Mouse (Mus musculus): ENCODE results near the gene Ankdd1a. TPM values are rescaled to one million over a fixed set of nuclear protein-coding genes. Genes with fewer than 3 reads are reported as not detected.

Gene Ankdd1a
- polyA plus RNA-seq, 1 experiment from 2014 or later = 0.12 TPM

- peak; percentile 83 for ATAC-seq (ENCODE audit: insufficient read depth)
- TF ChIP-seq CTCF (IDR thresholded peaks at IDR 0.05; ENCODE audit: low read depth) = no peak
Observed at GRCm38 (mm10) chr9:65502721-65503505, 17.1 kb downstream of the Ankdd1a start.

GRCm38 (mm10) chr9:65502146-65502545 lies 17.8 kb downstream of the Ankdd1a start:
- peak; percentile 73 for ATAC-seq (ENCODE audit: insufficient read depth)
- 34% methylated on average over 8 of the region's 8 CpGs for WGBS
- H3K4me1 ChIP-seq (ENCODE audit: insufficient read depth) = 0 out of 2 replicates have a peak, but pooled peaks cover 8% of the 10 kb centered on the region
- H3K27me3 ChIP-seq (ENCODE audit: insufficient read depth, low read length) = no peaks in the 10 kb centered on the region
- TF ChIP-seq CTCF (IDR thresholded peaks at IDR 0.05; ENCODE audit: low read depth) = peak; percentile 78
- no peak overlapping the region for H3K4me3 ChIP-seq (ENCODE audit: low read depth, low read length)
- peak; percentile 87 for DNase-seq
- no peak overlapping the region for H3K9ac ChIP-seq
- H3K4me2 ChIP-seq = no peak overlapping the region
- no peaks in the 10 kb centered on the region for H3K9me3 ChIP-seq (ENCODE audit: low read depth, low read length)
- no peak overlapping the region for H3K27ac ChIP-seq (ENCODE audit: low read depth)
- no peaks in the 10 kb centered on the region for H3K36me3 ChIP-seq (ENCODE audit: insufficient read depth)

More at GRCm38 (mm10) chr9:65502721-65503505, 17.1 kb downstream of the Ankdd1a start:
- Histone ChIP-seq H3K36me3 (ENCODE audit: insufficient read depth) (no peaks in the 10 kb centered on the region), H3K4me3 (ENCODE audit: low read depth, low read length) (no peak overlapping the region), H3K9ac (no peak overlapping the region), H3K4me2 (no peak overlapping the region), H3K9me3 (ENCODE audit: low read depth, low read length) (no peaks in the 10 kb centered on the region), H3K4me1 (ENCODE audit: insufficient read depth) (0 out of 2 replicates have a peak, but pooled peaks cover 8% of the 10 kb centered on the region), H3K27ac (ENCODE audit: low read depth) (peak overlapping the region; percentile 18; the same call in 1 of the 2 replicates), H3K27me3 (ENCODE audit: insufficient read depth, low read length) (no peaks in the 10 kb centered on the region)
- WGBS = 44% methylated on average over 21 of the region's 21 CpGs
- DNase-seq = peak; percentile 77

GRCm38 (mm10) chr9:65492851-65493250 lies 27.1 kb downstream of the Ankdd1a start:
- H3K36me3 ChIP-seq (ENCODE audit: insufficient read depth) = peaks cover under 1% of the 10 kb centered on the region; the same call in 1 of the 2 replicates
- no peak overlapping the region for H3K4me2 ChIP-seq
- no peak overlapping the region for H3K4me3 ChIP-seq (ENCODE audit: low read depth, low read length)
- H3K27me3 ChIP-seq (ENCODE audit: insufficient read depth, low read length) = no peaks in the 10 kb centered on the region
- ATAC-seq (ENCODE audit: insufficient read depth) = no peak
- no peak overlapping the region for H3K9ac ChIP-seq
- H3K4me1 ChIP-seq (ENCODE audit: insufficient read depth) = no peaks in the 10 kb centered on the region
- no peak overlapping the region for H3K27ac ChIP-seq (ENCODE audit: low read depth)
- TF ChIP-seq CTCF (IDR thresholded peaks at IDR 0.05; ENCODE audit: low read depth) = no peak
- H3K9me3 ChIP-seq (ENCODE audit: low read depth, low read length) = no peaks in the 10 kb centered on the region
- DNase-seq = no peak
- 88% methylated on average over 4 of the region's 4 CpGs for WGBS

GRCm38 (mm10) chr9:65492351-65492750 lies 27.6 kb downstream of the Ankdd1a start:
- TF ChIP-seq CTCF (IDR thresholded peaks at IDR 0.05; ENCODE audit: low read depth) = no peak
- no peak overlapping the region for H3K4me3 ChIP-seq (ENCODE audit: low read depth, low read length)
- no peaks in the 10 kb centered on the region for H3K9me3 ChIP-seq (ENCODE audit: low read depth, low read length)
- 80% methylated on average over 2 of the region's 2 CpGs for WGBS
- ATAC-seq (ENCODE audit: insufficient read depth) (no peak), DNase-seq (no peak)
- H3K4me1 ChIP-seq (ENCODE audit: insufficient read depth) = no peaks in the 10 kb centered on the region
- no peak overlapping the region for H3K27ac ChIP-seq (ENCODE audit: low read depth)
- H3K9ac ChIP-seq = no peak overlapping the region
- no peaks in the 10 kb centered on the region for H3K27me3 ChIP-seq (ENCODE audit: insufficient read depth, low read length)
- no peak overlapping the region for H3K4me2 ChIP-seq
- peaks cover 6% of the 10 kb centered on the region; the same call in 1 of the 2 replicates for H3K36me3 ChIP-seq (ENCODE audit: insufficient read depth)

GRCm38 (mm10) chr9:65491476-65491875 lies 28.5 kb downstream of the Ankdd1a start:
- H3K27ac ChIP-seq (ENCODE audit: low read depth) = no peak overlapping the region
- WGBS = 72% methylated on average over 3 of the region's 3 CpGs
- no peak for DNase-seq
- ATAC-seq (ENCODE audit: insufficient read depth) = no peak
- H3K36me3 ChIP-seq (ENCODE audit: insufficient read depth) = peaks cover 14% of the 10 kb centered on the region
- H3K4me1 ChIP-seq (ENCODE audit: insufficient read depth) = no peaks in the 10 kb centered on the region
- no peak overlapping the region for H3K4me3 ChIP-seq (ENCODE audit: low read depth, low read length)
- no peak overlapping the region for H3K9ac ChIP-seq
- no peaks in the 10 kb centered on the region for H3K9me3 ChIP-seq (ENCODE audit: low read depth, low read length)
- TF ChIP-seq CTCF (IDR thresholded peaks at IDR 0.05; ENCODE audit: low read depth) = no peak
- H3K27me3 ChIP-seq (ENCODE audit: insufficient read depth, low read length) = no peaks in the 10 kb centered on the region
- no peak overlapping the region for H3K4me2 ChIP-seq

GRCm38 (mm10) chr9:65480071-65480470 lies 39.9 kb downstream of the Ankdd1a start:
- no peak for ATAC-seq (ENCODE audit: insufficient read depth)
- Histone ChIP-seq H3K27ac (ENCODE audit: low read depth) (no peak overlapping the region), H3K4me2 (no peak overlapping the region), H3K4me3 (ENCODE audit: low read depth, low read length) (no peak overlapping the region), H3K36me3 (ENCODE audit: insufficient read depth) (peaks cover 81% of the 10 kb centered on the region), H3K9me3 (ENCODE audit: low read depth, low read length) (no peaks in the 10 kb centered on the region), H3K4me1 (ENCODE audit: insufficient read depth) (no peaks in the 10 kb centered on the region), H3K27me3 (ENCODE audit: insufficient read depth, low read length) (no peaks in the 10 kb centered on the region), H3K9ac (no peak overlapping the region)
- WGBS = 77% methylated on average over 5 of the region's 5 CpGs
- DNase-seq = no peak
- no peak for TF ChIP-seq CTCF (IDR thresholded peaks at IDR 0.05; ENCODE audit: low read depth)

GRCm38 (mm10) chr9:65479158-65479557 lies 40.8 kb downstream of the Ankdd1a start:
- DNase-seq (no peak), ATAC-seq (ENCODE audit: insufficient read depth) (no peak)
- no peak for TF ChIP-seq CTCF (IDR thresholded peaks at IDR 0.05; ENCODE audit: low read depth)
- no peak overlapping the region for H3K9ac ChIP-seq
- 87% methylated on average over 8 of the region's 8 CpGs for WGBS
- no peaks in the 10 kb centered on the region for H3K9me3 ChIP-seq (ENCODE audit: low read depth, low read length)
- no peak overlapping the region for H3K4me3 ChIP-seq (ENCODE audit: low read depth, low read length)
- no peaks in the 10 kb centered on the region for H3K4me1 ChIP-seq (ENCODE audit: insufficient read depth)
- no peak overlapping the region for H3K4me2 ChIP-seq
- peaks cover 72% of the 10 kb centered on the region for H3K36me3 ChIP-seq (ENCODE audit: insufficient read depth)
- no peaks in the 10 kb centered on the region for H3K27me3 ChIP-seq (ENCODE audit: insufficient read depth, low read length)
- no peak overlapping the region for H3K27ac ChIP-seq (ENCODE audit: low read depth)

All from lung, embryonic 14.5 days (tissue).